8 mouse cellular contexts compared by ENCODE assay signal in genomic region chrX:142682990-142683389, GRCm38 (mm10). TPM values are rescaled to one million over a fixed set of nuclear protein-coding genes. Genes with fewer than 3 reads are reported as not detected.
DNase-seq lines count a peak whose midpoint lies in the region; ATAC-seq and TF ChIP-seq lines count a peak whose summit lies in the region.

No protein-coding gene starts in this region.

- peak; percentile 25 for DNase-seq in MN1 (ENCODE audit: low spot score)
- DNase-seq in heart, postnatal 14 days = peak; percentile 34 to 36
- DNase-seq in limb, embryonic 10.5 days (ENCODE audit: low spot score) = peak; percentile 31
- DNase-seq in cerebellum, adult 11 months = no peak
- DNase-seq in T-cell, adult 2 months (ENCODE audit: low spot score) = no peak

- WGBS in limb, embryonic 10.5 days = 34% methylated on average over 5 of the region's 5 CpGs

- TF ChIP-seq POLR2A in cortical plate, adult 2 months (IDR thresholded peaks at IDR 0.05; ENCODE audit: extremely low read depth, insufficient read depth, low read length) = no peak

- H3K4me3 ChIP-seq in cortical plate, adult 2 months (ENCODE audit: insufficient read depth, low read length) = peak overlapping the region; percentile 92
- H3K4me3 ChIP-seq in limb, embryonic 10.5 days = peak overlapping the region; percentile 66
- H3K4me3 ChIP-seq in megakaryocyte, embryonic 14.5 days (replicated peaks) = peak overlapping the region; percentile 94

- H3K36me3 ChIP-seq in limb, embryonic 10.5 days = peaks cover 2% of the 10 kb centered on the region; the same call in 1 of the 2 replicates
- H3K36me3 ChIP-seq in megakaryocyte, embryonic 14.5 days (replicated peaks; ENCODE audit: low read length) = peaks cover 29% of the 10 kb centered on the region

- H3K4me1 ChIP-seq in cortical plate, adult 2 months (ENCODE audit: control insufficient read depth, insufficient read depth, low read length) = 0 out of 2 replicates have a peak, but pooled peaks cover 2% of the 10 kb centered on the region
- H3K4me1 ChIP-seq in limb, embryonic 10.5 days = peaks cover 51% of the 10 kb centered on the region
- peaks cover 61% of the 10 kb centered on the region for H3K4me1 ChIP-seq in megakaryocyte, embryonic 14.5 days

- no peak for TF ChIP-seq CTCF in cortical plate, adult 2 months (IDR thresholded peaks at IDR 0.05; ENCODE audit: extremely low read depth, insufficient read depth, low read length)

- H3K27me3 ChIP-seq in limb, embryonic 10.5 days (ENCODE audit: low read depth, poor library complexity, severe bottlenecking) = peaks cover 98% of the 10 kb centered on the region
- peaks cover 15% of the 10 kb centered on the region for H3K27me3 ChIP-seq in megakaryocyte, embryonic 14.5 days (replicated peaks)

- ATAC-seq in CD4-positive, CD25-positive, alpha-beta regulatory T cell, adult 4 months = no peak

- intact Hi-C loops in heart, postnatal 14 days (cut with DNase I) = loop anchor here (5.0 kb wide), 1 partner anchor 124 kb away; no protein-coding TSS in a partner anchor

- no peak overlapping the region for H3K27ac ChIP-seq in cortical plate, adult 2 months (ENCODE audit: insufficient read depth, low read length)
- peak overlapping the region; percentile 94 for H3K27ac ChIP-seq in limb, embryonic 10.5 days

- H3K9me3 ChIP-seq in limb, embryonic 10.5 days (replicated peaks) = no peaks in the 10 kb centered on the region
- H3K9me3 ChIP-seq in megakaryocyte, embryonic 14.5 days = 0 out of 2 replicates have a peak, but pooled peaks cover 2% of the 10 kb centered on the region

RNA-seq across cellular contexts. Expression of gene Tmem164, which starts 1.8 kb away (rescaled TPM):
- polyA plus RNA-seq in cortical plate, adult 2 months (2012; rRNA removed) = 17.0 TPM in 2 replicates
- 10 to 100 TPM; 31.0 to 54.4 TPM for total RNA-seq in heart, postnatal 14 days (2021)
- 73.8 and 79.2 TPM in 2 replicates for polyA plus RNA-seq in limb, embryonic 10.5 days (2016; fragmentation: Nextera tagmentation; extraction: Ambion mirVana)
- 3.4 and 10.3 TPM in 2 replicates for polyA plus RNA-seq in megakaryocyte, embryonic 14.5 days (2012; ENCODE audit: insufficient read depth, low replicate concordance)
- 10 to 100 TPM; 20.1 to 23.9 TPM for polyA plus RNA-seq in CD4-positive, CD25-positive, alpha-beta regulatory T cell, adult 4 months (2017; shearing (Covaris generic))

Comparison
In these comparisons a context has a peak if more than half of its experiments do, and no peak if none do; other contexts are left out.
1. DNase-seq: peak in MN1 (single experiment), heart, postnatal 14 days (2 of 2) and limb, embryonic 10.5 days (single experiment); none in cerebellum, adult 11 months (single experiment) and T-cell, adult 2 months (single experiment).
2. Peak in every context shown above with its lines, with median percentiles within 50 percentile points of each other: H3K4me3 ChIP-seq.